Mouse (Mus musculus) kidney, adult 8-10 months (tissue): ENCODE measurements around the gene Tph1.

Experiments used
- DNase-seq, 2 experiments: peaks; one replicate each; pipeline ENCODE4 v3.0.0; 2022

The Tph1 gene

DNA sequence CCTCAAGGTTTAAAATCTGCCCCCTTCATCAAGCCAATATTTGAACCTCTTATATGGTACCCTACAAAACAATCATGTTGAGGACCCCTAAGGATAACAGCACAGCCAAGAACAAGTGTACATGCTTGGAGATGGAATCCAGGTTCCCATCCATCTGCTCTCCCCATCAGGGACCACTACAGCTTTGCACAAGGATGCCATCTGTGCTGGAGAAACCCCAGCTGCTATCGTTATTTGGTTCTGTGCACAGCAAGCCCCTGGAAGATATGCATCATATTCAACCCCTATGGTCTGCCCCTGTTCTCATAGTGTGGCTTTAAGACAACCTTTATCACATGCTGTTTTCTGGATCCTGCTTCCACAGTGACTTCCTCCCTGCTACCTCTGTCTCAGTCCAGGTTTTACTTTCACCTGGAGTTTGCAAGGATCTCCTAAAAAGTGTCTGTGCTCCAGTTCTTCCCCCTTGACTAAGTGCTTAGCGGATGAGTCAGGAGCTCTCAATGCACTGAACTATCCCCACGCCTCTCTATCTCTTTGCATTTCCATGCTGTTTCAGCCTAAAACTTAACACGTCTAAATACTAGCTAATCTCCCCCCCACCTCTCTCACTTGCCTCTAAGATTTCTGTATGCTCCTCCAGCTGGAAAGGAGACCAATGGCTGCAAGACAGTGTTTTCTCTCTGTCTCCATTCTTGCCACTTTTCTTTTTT, 23.8 kb downstream of the Tph1 start:
- no peak for DNase-seq

GRCm38 (mm10) chr7:46643172-46643571, 29.2 kb downstream of the Tph1 start:
- no peak for DNase-seq

GRCm38 (mm10) chr7:46640062-46640461, 32.3 kb downstream of the Tph1 start:
- no peak for DNase-seq

DNA sequence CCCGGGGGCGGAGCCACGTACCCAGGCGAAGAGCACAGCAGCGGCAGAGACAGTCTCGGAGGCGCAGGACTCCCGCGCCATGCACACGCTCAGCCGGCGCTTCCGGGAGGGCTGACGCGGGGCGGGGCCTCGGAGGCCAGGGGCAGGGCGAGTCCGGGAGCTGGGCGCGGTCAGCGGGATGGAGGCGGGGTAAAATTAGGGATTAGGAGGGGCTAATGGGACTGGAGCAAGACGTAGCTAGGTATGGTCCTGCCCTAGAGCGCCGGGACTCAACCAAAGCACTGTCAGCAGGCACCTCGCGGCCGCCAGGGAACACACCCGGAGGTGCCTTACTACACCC, 32.7 kb downstream of the Tph1 start, which contains the start of gene Sergef:
Sergef (minus strand) TSS at position 116 of the 340 bp plus-strand sequence.
- DNase-seq: peak; percentile 91 to 92

DNA sequence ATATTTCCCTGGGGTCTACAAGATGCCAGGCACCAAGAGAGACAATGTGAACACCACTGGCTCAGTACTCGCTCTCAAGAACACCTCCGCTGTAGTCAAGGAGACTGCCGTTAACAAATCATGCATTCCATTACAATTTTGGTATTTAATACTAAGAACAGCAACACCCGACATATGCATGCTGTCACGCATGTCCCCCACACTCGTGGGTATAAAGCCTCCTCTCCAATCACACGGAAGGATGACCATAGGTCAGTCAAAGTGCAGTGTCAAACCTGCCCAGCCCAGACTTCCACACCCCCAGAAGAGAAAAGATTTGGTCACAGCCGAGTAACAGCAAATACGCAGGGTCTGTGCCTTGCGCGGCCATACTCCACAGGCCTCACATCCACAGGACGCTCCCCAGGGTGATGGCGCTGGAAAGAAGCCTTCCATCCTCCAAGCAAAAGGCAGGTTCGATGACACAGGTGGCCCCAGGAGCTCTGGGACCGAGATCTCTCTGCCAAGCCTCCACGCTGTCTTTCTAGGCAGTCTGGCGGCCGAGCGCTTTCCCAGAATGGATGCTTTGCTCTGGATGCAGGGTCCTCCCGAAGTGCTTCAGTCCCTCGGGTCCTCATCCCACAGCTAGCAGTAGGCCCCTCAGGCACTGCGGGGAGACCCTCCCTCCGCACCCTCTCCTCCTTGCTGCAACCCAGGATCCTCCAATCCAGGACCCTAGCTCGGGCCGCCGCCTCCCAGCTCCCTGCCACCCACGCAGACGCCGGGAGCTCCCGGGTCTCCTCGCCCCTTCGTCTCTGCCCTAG, 33.2 kb downstream of the Tph1 start:
- DNase-seq: no peak

- no peak for DNase-seq
Measured at GRCm38 (mm10) chr7:46628375-46628975, 43.9 kb downstream of the Tph1 start.

GRCm38 (mm10) chr7:46623979-46624378, 48.4 kb downstream of the Tph1 start:
- no peak for DNase-seq

DNA sequence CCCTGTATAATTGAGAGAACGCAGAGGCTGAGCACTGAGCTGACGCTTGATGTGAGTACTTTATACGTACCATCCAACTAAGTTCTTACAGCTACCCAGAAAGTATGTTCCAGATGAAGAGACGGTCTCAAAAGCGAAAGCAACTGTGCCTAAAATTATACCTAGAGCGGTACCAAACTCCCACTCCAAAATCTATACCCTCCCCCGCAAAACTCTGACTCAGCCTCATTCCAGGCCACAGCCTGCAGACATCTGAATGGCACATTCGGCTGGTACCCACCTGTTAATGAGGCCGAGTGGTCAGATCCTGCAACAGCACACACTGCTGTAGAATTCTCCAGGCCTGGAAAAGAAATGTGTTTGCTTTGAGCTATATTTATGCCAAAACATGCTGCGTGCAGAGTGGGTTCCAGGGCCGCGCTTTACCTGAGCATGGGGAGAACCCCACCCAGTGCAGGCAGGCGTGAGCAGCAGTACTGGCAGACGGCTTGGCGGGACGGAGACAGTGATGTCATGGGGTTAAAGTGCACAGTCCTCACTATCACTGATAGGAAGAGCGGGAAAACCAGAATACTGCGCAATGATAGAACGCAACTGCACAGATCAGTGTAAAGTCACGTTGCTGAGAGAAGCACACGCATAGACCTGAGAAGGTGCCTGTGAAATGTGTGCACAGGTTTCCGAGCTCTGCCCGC, 53.8 kb downstream of the Tph1 start:
- no peak for DNase-seq

- peak; percentile 14 to 52 for DNase-seq
Measured at GRCm38 (mm10) chr7:46616429-46617005, 55.8 kb downstream of the Tph1 start.

GRCm38 (mm10) chr7:46615256-46615977, 56.9 kb downstream of the Tph1 start:
- peak; percentile 86 to 93 for DNase-seq

DNA sequence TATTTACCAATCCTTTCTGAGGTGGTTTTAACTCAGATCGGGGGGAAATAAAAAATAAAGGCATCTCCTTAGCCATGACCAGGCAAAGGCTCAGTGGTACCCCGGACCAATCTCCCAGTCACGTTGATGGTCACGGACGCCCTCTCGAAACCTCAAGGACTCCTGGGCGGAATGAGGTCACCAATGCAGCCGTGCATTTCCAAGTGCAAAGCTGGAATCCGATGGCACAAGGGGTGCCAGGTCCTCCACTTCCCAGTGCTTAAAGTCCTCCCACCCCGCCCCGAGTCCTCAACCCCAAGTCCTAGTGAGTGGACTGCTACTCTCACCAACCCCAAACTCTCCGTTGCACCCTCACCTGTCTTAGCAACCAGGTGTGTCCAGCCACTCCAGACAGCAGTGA, 58.1 kb downstream of the Tph1 start:
- peak in 1 of 2 experiments; percentile 31 for DNase-seq

- DNase-seq: peak; percentile 42 to 43
Measured at GRCm38 (mm10) chr7:46613091-46613490, 59.2 kb downstream of the Tph1 start.

GRCm38 (mm10) chr7:46612421-46612937, 59.9 kb downstream of the Tph1 start:
- no peak for DNase-seq

DNA sequence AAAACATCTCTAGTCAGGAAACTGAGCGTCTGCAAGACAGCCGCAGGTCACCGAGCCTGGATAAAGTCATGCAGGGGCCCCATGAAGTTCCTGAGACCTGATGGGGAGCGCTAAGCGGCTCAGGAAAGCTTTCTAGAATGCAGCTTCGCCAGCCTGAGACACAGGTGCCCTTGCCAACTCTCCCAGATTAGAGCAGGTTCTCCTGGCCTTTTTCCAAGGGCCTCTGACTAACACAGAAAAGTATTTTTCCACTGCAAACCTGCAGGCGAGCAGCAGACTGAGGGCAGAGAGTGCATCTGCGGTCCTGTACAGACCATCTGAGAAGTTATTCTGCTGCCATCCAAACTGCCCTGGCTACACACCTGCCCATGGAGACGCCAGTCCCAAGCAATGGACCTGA, 60.4 kb downstream of the Tph1 start:
- peak; percentile 77 to 81 for DNase-seq

GRCm38 (mm10) chr7:46609317-46609716, 63.0 kb downstream of the Tph1 start:
- DNase-seq: no peak

GRCm38 (mm10) chr7:46607428-46608055, 64.8 kb downstream of the Tph1 start:
- DNase-seq: peak in 1 of 2 experiments; percentile 58

GRCm38 (mm10) chr7:46607031-46607426, 65.3 kb downstream of the Tph1 start:
- DNase-seq: peak in 1 of 2 experiments; percentile 14

DNA sequence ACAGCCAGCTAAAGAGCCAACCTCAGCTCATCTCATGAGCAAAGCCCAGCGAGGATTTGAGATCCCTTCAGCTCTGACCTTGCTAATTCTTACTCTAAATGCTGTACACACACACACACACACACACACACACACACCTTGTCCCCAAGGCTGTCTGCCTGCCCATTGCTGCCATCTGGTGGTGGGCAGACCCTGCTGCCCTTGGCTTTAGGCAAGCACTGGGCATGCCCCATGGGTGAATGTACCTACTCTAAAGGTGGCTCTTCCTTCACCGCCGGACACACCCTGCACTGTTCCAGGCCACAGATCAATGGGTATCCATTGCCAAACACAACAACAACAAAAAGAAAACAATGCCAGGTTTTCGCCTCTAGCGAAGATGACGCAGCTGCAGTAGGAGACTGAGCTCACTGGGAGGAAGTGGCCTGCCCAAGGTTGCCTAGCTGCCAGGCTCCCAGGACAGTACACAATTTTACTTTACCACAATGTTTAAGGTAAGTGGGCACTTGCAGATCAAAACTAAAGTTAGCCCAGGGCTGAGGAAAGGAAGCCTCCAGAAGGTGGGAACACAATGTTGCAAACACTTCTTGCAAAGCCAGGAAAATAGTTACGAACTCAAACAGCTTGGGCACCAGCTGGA, 65.8 kb downstream of the Tph1 start:
- peak; percentile 70 to 81 for DNase-seq

DNA sequence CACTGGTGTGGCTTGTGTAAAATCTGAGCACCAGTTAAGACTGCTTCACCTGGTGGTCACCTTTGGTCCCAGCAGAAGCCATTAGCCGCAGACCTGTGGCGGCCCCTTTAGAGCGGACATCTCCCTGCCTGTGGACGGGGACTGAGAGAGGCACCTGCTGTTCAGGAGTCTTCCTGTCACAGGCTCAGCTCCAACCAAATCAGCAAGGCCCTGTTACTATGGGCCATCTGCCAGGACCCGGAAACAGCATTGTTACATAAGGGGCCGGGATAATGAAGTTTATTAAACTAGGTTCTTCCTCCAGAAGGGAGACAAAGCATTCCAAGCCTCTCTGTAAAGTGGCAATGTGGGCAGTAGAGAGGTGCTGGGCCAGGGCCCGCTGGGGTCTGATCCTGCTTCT, 69.3 kb downstream of the Tph1 start:
- DNase-seq: peak in 1 of 2 experiments; percentile 57

GRCm38 (mm10) chr7:46602079-46602478, 70.3 kb downstream of the Tph1 start:
- DNase-seq: no peak

- no peak for DNase-seq
Measured at GRCm38 (mm10) chr7:46601097-46601496, 71.2 kb downstream of the Tph1 start.
